Mouse (Mus musculus) lung, embryonic 15.5 days (tissue): ENCODE data around the gene Itsn2. TPM values are rescaled to one million over a fixed set of nuclear protein-coding genes. Genes with fewer than 3 reads are reported as not detected.
A peak's percentile ranks its signal among the peaks of the same experiment; 100 is the strongest.

ENCODE experiments used
- ATAC-seq: fragments of 200-750 bp; cut with Nextera tagmentation; 2 replicates; pipeline ENCODE4 v1.8.0; 2017; ENCODE audit warnings: moderate number of reproducible peaks, borderline replicate concordance; ENCODE audit not compliant: low FRiP score, low TSS enrichment; ENCODE audit errors: extremely low read depth
- H3K27ac ChIP-seq: fragments of 300-500 bp; sonication (generic); 2 replicates; pipeline ENCODE4 v1.5.1; 2015; ENCODE audit warnings: moderate library complexity, mild to moderate bottlenecking, inconsistent platforms
- H3K27me3 ChIP-seq: fragments of 300-500 bp; sonication (generic); 2 replicates; pipeline ENCODE4 v1.6.1; 2015; ENCODE audit warnings: inconsistent platforms
- H3K36me3 ChIP-seq: fragments of 300-500 bp; sonication (generic); 2 replicates; pipeline ENCODE4 v1.6.1; 2015; ENCODE audit warnings: inconsistent platforms
- H3K4me1 ChIP-seq: fragments of 300-500 bp; sonication (generic); 2 replicates; pipeline ENCODE4 v1.6.1; 2015; ENCODE audit warnings: inconsistent platforms
- H3K4me2 ChIP-seq: fragments of 300-500 bp; sonication (generic); 2 replicates; pipeline ENCODE4 v1.6.1; 2015; ENCODE audit warnings: inconsistent platforms, mild to moderate bottlenecking, moderate library complexity
- H3K4me3 ChIP-seq: fragments of 300-500 bp; sonication (generic); 2 replicates; pipeline ENCODE4 v1.5.1; 2015; ENCODE audit warnings: mild to moderate bottlenecking, inconsistent platforms
- H3K9ac ChIP-seq: fragments of 300-500 bp; sonication (generic); 2 replicates; pipeline ENCODE4 v1.6.1; 2015; ENCODE audit warnings: inconsistent platforms
- H3K9me3 ChIP-seq: fragments of 300-500 bp; sonication (generic); 2 replicates; pipeline ENCODE4 v1.6.1; 2016; ENCODE audit warnings: inconsistent platforms
- WGBS: fragments of 180-500 bp; shearing (Covaris S2); methylation state at CpG from one replicate; pipeline ENCODE4 v1.1.7; 2015; 5-methylcytosine and 5-hydroxymethylcytosine counted together
- polyA plus RNA-seq: library from polyadenylated mRNA; unstranded; fragments of >200 nt; fragmentation: Nextera tagmentation; extraction: Ambion mirVana; gene quantifications from 2 replicates; pipeline ENCODE4 v1.2.1, GENCODE M21; 2015

The Itsn2 gene
- polyA plus RNA-seq, 1 experiment from 2014 or later = 42.2 TPM

- peaks cover 9% of the 10 kb centered on the region for H3K36me3 ChIP-seq
- H3K27ac ChIP-seq = no peak overlapping the region
- H3K4me2 ChIP-seq = no peak overlapping the region
- 71% methylated on average over 10 of the region's 10 CpGs for WGBS
- no peak overlapping the region for H3K4me3 ChIP-seq
- H3K27me3 ChIP-seq = no peaks in the 10 kb centered on the region
- H3K9ac ChIP-seq = no peak overlapping the region
- no peaks in the 10 kb centered on the region for H3K9me3 ChIP-seq
- no peak for ATAC-seq
- no peaks in the 10 kb centered on the region for H3K4me1 ChIP-seq
Measured at GRCm38 (mm10) chr12:4715606-4716005, 123.2 kb downstream of the Itsn2 start.

GRCm38 (mm10) chr12:4717417-4717816, 125.0 kb downstream of the Itsn2 start:
- peak; percentile 84; the same call in 1 of the 2 replicates for ATAC-seq
- H3K4me2 ChIP-seq = peak overlapping the region; percentile 20; the same call in 1 of the 2 replicates
- H3K9ac ChIP-seq = no peak overlapping the region

GRCm38 (mm10) chr12:4719066-4719761, 126.8 kb downstream of the Itsn2 start:
- 57% methylated on average over 13 of the region's 13 CpGs for WGBS
- Histone ChIP-seq H3K9ac (no peak overlapping the region), H3K9me3 (no peaks in the 10 kb centered on the region)

More at GRCm38 (mm10) chr12:4717417-4717816, 125.0 kb downstream of the Itsn2 start:
- Histone ChIP-seq H3K27ac (no peak overlapping the region), H3K36me3 (peaks cover 5% of the 10 kb centered on the region), H3K27me3 (no peaks in the 10 kb centered on the region), H3K9me3 (no peaks in the 10 kb centered on the region), H3K4me1 (no peaks in the 10 kb centered on the region), H3K4me3 (no peak overlapping the region)
- WGBS = 6% methylated on average over 7 of the region's 7 CpGs

GRCm38 (mm10) chr12:4719762-4720754, 127.6 kb downstream of the Itsn2 start:
- H3K4me2 ChIP-seq = no peak overlapping the region
- H3K4me1 ChIP-seq = no peaks in the 10 kb centered on the region
- H3K4me3 ChIP-seq = no peak overlapping the region
- no peak overlapping the region for H3K27ac ChIP-seq
- no peaks in the 10 kb centered on the region for H3K9me3 ChIP-seq
- no peaks in the 10 kb centered on the region for H3K27me3 ChIP-seq
- H3K36me3 ChIP-seq = no peaks in the 10 kb centered on the region
- WGBS = 71% methylated on average over 17 of the region's 17 CpGs
- no peak overlapping the region for H3K9ac ChIP-seq
- ATAC-seq = no peak; the same call in 1 of the 2 replicates

More at GRCm38 (mm10) chr12:4719066-4719761, 126.8 kb downstream of the Itsn2 start:
- no peak for ATAC-seq
- Histone ChIP-seq H3K27me3 (no peaks in the 10 kb centered on the region), H3K27ac (no peak overlapping the region), H3K4me3 (no peak overlapping the region), H3K4me1 (no peaks in the 10 kb centered on the region), H3K4me2 (no peak overlapping the region), H3K36me3 (no peaks in the 10 kb centered on the region)

GRCm38 (mm10) chr12:4729165-4729564, 136.7 kb downstream of the Itsn2 start:
- ATAC-seq = no peak
- 83% methylated on average over 3 of the region's 3 CpGs for WGBS
- no peak overlapping the region for H3K4me3 ChIP-seq
- no peak overlapping the region for H3K27ac ChIP-seq
- H3K9me3 ChIP-seq = no peaks in the 10 kb centered on the region
- H3K27me3 ChIP-seq = no peaks in the 10 kb centered on the region
- no peaks in the 10 kb centered on the region for H3K36me3 ChIP-seq
- no peak overlapping the region for H3K4me2 ChIP-seq
- no peaks in the 10 kb centered on the region for H3K4me1 ChIP-seq
- no peak overlapping the region for H3K9ac ChIP-seq

GRCm38 (mm10) chr12:4731629-4732028, 139.2 kb downstream of the Itsn2 start:
- H3K9ac ChIP-seq = no peak overlapping the region
- H3K4me3 ChIP-seq = no peak overlapping the region
- WGBS = 38% methylated on average over 4 of the region's 4 CpGs
- H3K27ac ChIP-seq = no peak overlapping the region
- peak; percentile 39; the same call in 1 of the 2 replicates for ATAC-seq
- no peaks in the 10 kb centered on the region for H3K4me1 ChIP-seq
- H3K9me3 ChIP-seq = no peaks in the 10 kb centered on the region
- H3K36me3 ChIP-seq = no peaks in the 10 kb centered on the region
- no peak overlapping the region for H3K4me2 ChIP-seq
- H3K27me3 ChIP-seq = no peaks in the 10 kb centered on the region

- ATAC-seq = no peak
- no peaks in the 10 kb centered on the region for H3K36me3 ChIP-seq
- no peak overlapping the region for H3K27ac ChIP-seq
- no peaks in the 10 kb centered on the region for H3K27me3 ChIP-seq
- H3K4me2 ChIP-seq = no peak overlapping the region
- no peak overlapping the region for H3K9ac ChIP-seq
- H3K4me1 ChIP-seq = no peaks in the 10 kb centered on the region
- H3K9me3 ChIP-seq = no peaks in the 10 kb centered on the region
- no peak overlapping the region for H3K4me3 ChIP-seq
- WGBS = 51% methylated on average over 4 of the region's 4 CpGs
Measured at GRCm38 (mm10) chr12:4732332-4732731, 139.9 kb downstream of the Itsn2 start.

GRCm38 (mm10) chr12:4738031-4738576, 145.7 kb downstream of the Itsn2 start, which contains the start of gene Fam228a:
Gene Fam228a, minus strand, starts transcription at chr12:4738430.
- no peak within 1 kb of the TSS for H3K9ac ChIP-seq
- 87% methylated on average over 18 of the region's 18 CpGs for WGBS
- no peaks in the 10 kb centered on the region for H3K9me3 ChIP-seq
- no peaks in the 10 kb centered on the region for H3K4me1 ChIP-seq
- H3K4me3 ChIP-seq = no peak within 1 kb of the TSS
- H3K36me3 ChIP-seq = no peaks in the 10 kb centered on the region
- H3K4me2 ChIP-seq = no peak within 1 kb of the TSS
- no peak for ATAC-seq
- no peak within 1 kb of the TSS for H3K27ac ChIP-seq
- no peaks in the 10 kb centered on the region for H3K27me3 ChIP-seq

GRCm38 (mm10) chr12:4740823-4741222, 148.4 kb downstream of the Itsn2 start:
- Histone ChIP-seq H3K4me2 (no peak overlapping the region), H3K27ac (no peak overlapping the region), H3K9ac (no peak overlapping the region), H3K4me1 (no peaks in the 10 kb centered on the region), H3K36me3 (no peaks in the 10 kb centered on the region), H3K4me3 (no peak overlapping the region), H3K27me3 (no peaks in the 10 kb centered on the region), H3K9me3 (no peaks in the 10 kb centered on the region)
- 74% methylated on average over 7 of the region's 7 CpGs for WGBS
- ATAC-seq = no peak

GRCm38 (mm10) chr12:4742183-4742582, 149.7 kb downstream of the Itsn2 start:
- ATAC-seq = no peak
- no peaks in the 10 kb centered on the region for H3K9me3 ChIP-seq
- no peaks in the 10 kb centered on the region for H3K36me3 ChIP-seq
- H3K4me3 ChIP-seq = no peak overlapping the region
- H3K9ac ChIP-seq = no peak overlapping the region
- no peak overlapping the region for H3K4me2 ChIP-seq
- 81% methylated on average over 3 of the region's 3 CpGs for WGBS
- H3K4me1 ChIP-seq = no peaks in the 10 kb centered on the region
- H3K27ac ChIP-seq = no peak overlapping the region
- no peaks in the 10 kb centered on the region for H3K27me3 ChIP-seq

GRCm38 (mm10) chr12:4744486-4744885, 152.0 kb downstream of the Itsn2 start:
- H3K9me3 ChIP-seq = no peaks in the 10 kb centered on the region
- no peak overlapping the region for H3K27ac ChIP-seq
- 88% methylated on average over 10 of the region's 10 CpGs for WGBS
- H3K4me3 ChIP-seq = no peak overlapping the region
- H3K27me3 ChIP-seq = no peaks in the 10 kb centered on the region
- no peaks in the 10 kb centered on the region for H3K36me3 ChIP-seq
- no peak overlapping the region for H3K4me2 ChIP-seq
- ATAC-seq = no peak
- H3K9ac ChIP-seq = no peak overlapping the region
- H3K4me1 ChIP-seq = no peaks in the 10 kb centered on the region
